Mouse (Mus musculus): ENCODE data around the gene Fbxl7. TPM values are rescaled to one million over a fixed set of nuclear protein-coding genes. Genes with fewer than 3 reads are reported as not detected.

Fbxl7 gene
- polyA plus RNA-seq, 1 experiment: 0.87 TPM

GRCm38 (mm10) chr15:26579947-26580709 is 315.3 kb downstream of the Fbxl7 start:
- Histone ChIP-seq H3K4me3 (replicated peaks; ENCODE audit: control insufficient read depth, low read depth, low read length) (no peak overlapping the region), H3K27ac (ENCODE audit: control insufficient read depth, insufficient read depth, low read depth, low read length, poor library complexity) (no peak overlapping the region), H3K4me1 (ENCODE audit: control insufficient read depth, insufficient read depth, low read length) (no peaks in the 10 kb centered on the region)
- TF ChIP-seq CTCF (IDR thresholded peaks at IDR 0.05; ENCODE audit: control insufficient read depth, insufficient read depth, low read length): no peak
- TF ChIP-seq POLR2A (IDR thresholded peaks at IDR 0.05; ENCODE audit: borderline replicate concordance, control insufficient read depth, low read depth, low read length): no peak
- WGBS: 76% methylated on average over 8 of the region's 8 CpGs

- TF ChIP-seq CTCF (IDR thresholded peaks at IDR 0.05; ENCODE audit: control insufficient read depth, insufficient read depth, low read length) (no peak), POLR2A (IDR thresholded peaks at IDR 0.05; ENCODE audit: borderline replicate concordance, control insufficient read depth, low read depth, low read length) (no peak)
- Histone ChIP-seq H3K27ac (ENCODE audit: control insufficient read depth, insufficient read depth, low read depth, low read length, poor library complexity) (no peak overlapping the region), H3K4me1 (ENCODE audit: control insufficient read depth, insufficient read depth, low read length) (no peaks in the 10 kb centered on the region), H3K4me3 (replicated peaks; ENCODE audit: control insufficient read depth, low read depth, low read length) (no peak overlapping the region)
- 78% methylated on average over 1 of the region's 1 CpGs for WGBS
Measured at GRCm38 (mm10) chr15:26578500-26578899, 316.9 kb downstream of the Fbxl7 start.

GRCm38 (mm10) chr15:26566076-26566475 is 329.3 kb downstream of the Fbxl7 start:
- no peaks in the 10 kb centered on the region for H3K4me1 ChIP-seq (ENCODE audit: control insufficient read depth, insufficient read depth, low read length)
- 70% methylated on average over 2 of the region's 2 CpGs for WGBS
- H3K27ac ChIP-seq (ENCODE audit: control insufficient read depth, insufficient read depth, low read depth, low read length, poor library complexity): no peak overlapping the region
- TF ChIP-seq CTCF (IDR thresholded peaks at IDR 0.05; ENCODE audit: control insufficient read depth, insufficient read depth, low read length) (no peak), POLR2A (IDR thresholded peaks at IDR 0.05; ENCODE audit: borderline replicate concordance, control insufficient read depth, low read depth, low read length) (no peak)
- no peak overlapping the region for H3K4me3 ChIP-seq (replicated peaks; ENCODE audit: control insufficient read depth, low read depth, low read length)

- Histone ChIP-seq H3K27ac (ENCODE audit: control insufficient read depth, insufficient read depth, low read depth, low read length, poor library complexity) (no peak overlapping the region), H3K4me1 (ENCODE audit: control insufficient read depth, insufficient read depth, low read length) (no peaks in the 10 kb centered on the region), H3K4me3 (replicated peaks; ENCODE audit: control insufficient read depth, low read depth, low read length) (no peak overlapping the region)
- TF ChIP-seq CTCF (IDR thresholded peaks at IDR 0.05; ENCODE audit: control insufficient read depth, insufficient read depth, low read length): no peak
- TF ChIP-seq POLR2A (IDR thresholded peaks at IDR 0.05; ENCODE audit: borderline replicate concordance, control insufficient read depth, low read depth, low read length): no peak
- 79% methylated on average over 10 of the region's 10 CpGs for WGBS
Measured at GRCm38 (mm10) chr15:26553620-26554019, 341.8 kb downstream of the Fbxl7 start.

DNA sequence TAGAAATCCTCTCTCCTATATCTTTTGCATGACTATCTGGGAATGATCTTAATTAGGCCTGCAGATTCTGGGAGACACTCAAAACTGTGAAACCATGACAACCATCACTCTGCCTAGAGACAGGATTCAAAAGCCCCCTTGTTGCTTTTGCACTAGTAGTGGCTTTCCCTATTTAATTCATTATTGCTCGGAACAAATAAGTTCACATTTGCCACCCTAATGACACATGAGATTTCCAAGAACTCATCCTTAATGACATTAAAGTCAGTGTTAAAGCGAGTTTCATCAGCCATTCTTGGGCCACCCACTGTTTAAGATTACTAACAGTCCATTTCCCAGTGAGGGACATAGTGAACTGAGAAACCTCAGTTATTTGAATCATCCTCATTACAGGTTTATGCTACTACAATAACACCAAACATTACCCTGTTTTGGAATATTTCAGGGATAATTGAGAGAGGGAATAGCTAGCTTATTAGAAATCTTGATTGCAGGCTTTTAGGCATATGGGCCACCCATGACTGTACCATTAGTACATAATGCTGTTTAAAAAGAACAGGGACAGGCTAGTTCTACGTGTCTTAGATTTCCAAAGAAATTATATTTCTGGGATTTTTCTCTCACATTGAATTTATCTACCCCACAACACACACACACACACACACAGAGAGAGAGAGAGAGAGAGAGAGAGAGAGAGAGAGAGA is 361.2 kb downstream of the Fbxl7 start:
- WGBS: 66% methylated on average over 3 of the region's 3 CpGs
- TF ChIP-seq CTCF (IDR thresholded peaks at IDR 0.05; ENCODE audit: control insufficient read depth, insufficient read depth, low read length) (no peak), POLR2A (IDR thresholded peaks at IDR 0.05; ENCODE audit: borderline replicate concordance, control insufficient read depth, low read depth, low read length) (no peak)
- Histone ChIP-seq H3K4me1 (ENCODE audit: control insufficient read depth, insufficient read depth, low read length) (peaks cover 1% of the 10 kb centered on the region), H3K4me3 (replicated peaks; ENCODE audit: control insufficient read depth, low read depth, low read length) (no peak overlapping the region), H3K27ac (ENCODE audit: control insufficient read depth, insufficient read depth, low read depth, low read length, poor library complexity) (no peak overlapping the region)

DNA sequence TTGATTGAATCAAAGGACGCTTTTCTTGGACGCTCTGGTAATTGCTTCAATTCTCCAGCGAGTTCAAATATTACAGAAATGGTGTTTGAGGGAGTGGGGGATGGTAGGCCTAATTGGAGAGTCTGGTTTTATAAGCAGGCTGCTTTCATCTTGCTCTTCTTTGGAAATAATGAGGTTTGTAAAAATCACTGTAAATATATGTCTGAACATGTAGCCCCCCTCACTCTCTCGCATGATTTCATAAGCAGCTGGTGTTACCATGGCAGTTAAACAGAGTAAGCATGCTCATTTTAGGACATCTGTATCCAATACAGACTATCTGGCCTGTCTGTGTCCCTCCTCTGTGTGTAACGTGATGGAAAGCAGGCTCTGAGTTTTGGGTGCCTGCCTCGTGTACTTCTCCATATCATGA is 376.2 kb downstream of the Fbxl7 start:
- Histone ChIP-seq H3K27ac (ENCODE audit: control insufficient read depth, insufficient read depth, low read depth, low read length, poor library complexity) (no peak overlapping the region), H3K4me1 (ENCODE audit: control insufficient read depth, insufficient read depth, low read length) (no peaks in the 10 kb centered on the region), H3K4me3 (replicated peaks; ENCODE audit: control insufficient read depth, low read depth, low read length) (no peak overlapping the region)
- whole genome bisulfite sequencing: 77% methylated on average over 6 of the region's 6 CpGs
- no peak for TF ChIP-seq CTCF (IDR thresholded peaks at IDR 0.05; ENCODE audit: control insufficient read depth, insufficient read depth, low read length)
- no peak for TF ChIP-seq POLR2A (IDR thresholded peaks at IDR 0.05; ENCODE audit: borderline replicate concordance, control insufficient read depth, low read depth, low read length)

GRCm38 (mm10) chr15:26501024-26501423 is 394.4 kb downstream of the Fbxl7 start:
- TF ChIP-seq CTCF (IDR thresholded peaks at IDR 0.05; ENCODE audit: control insufficient read depth, insufficient read depth, low read length) (no peak), POLR2A (IDR thresholded peaks at IDR 0.05; ENCODE audit: borderline replicate concordance, control insufficient read depth, low read depth, low read length) (no peak)
- 61% methylated on average over 4 of the region's 4 CpGs for WGBS
- H3K4me3 ChIP-seq (replicated peaks; ENCODE audit: control insufficient read depth, low read depth, low read length): no peak overlapping the region
- H3K27ac ChIP-seq (ENCODE audit: control insufficient read depth, insufficient read depth, low read depth, low read length, poor library complexity): no peak overlapping the region
- H3K4me1 ChIP-seq (ENCODE audit: control insufficient read depth, insufficient read depth, low read length): no peaks in the 10 kb centered on the region
